Mouse (Mus musculus): ENCODE results near the gene Itgb6. TPM values are rescaled to one million over a fixed set of nuclear protein-coding genes. Genes with fewer than 3 reads are reported as not detected.

The Itgb6 gene
- polyA plus RNA-seq, 1 experiment from 2014 or later: 25.6 TPM

GRCm38 (mm10) chr2:60636910-60637761, 85.3 kb downstream of the Itgb6 start:
- WGBS: 42% methylated on average over 20 of the region's 20 CpGs
- Histone ChIP-seq H3K27ac (ENCODE audit: low read length) (no peak overlapping the region), H3K36me3 (ENCODE audit: insufficient read depth, low read length) (no peaks in the 10 kb centered on the region), H3K9ac (replicated peaks; ENCODE audit: low read length) (no peak overlapping the region), H3K4me3 (ENCODE audit: low read length) (no peak overlapping the region), H3K4me1 (ENCODE audit: insufficient read depth, low read length) (peaks cover 6% of the 10 kb centered on the region; the same call in 1 of the 2 replicates), H3K27me3 (ENCODE audit: insufficient read depth, low read length) (no peaks in the 10 kb centered on the region), H3K4me2 (replicated peaks; ENCODE audit: low read depth, low read length) (0 out of 2 replicates have a peak overlapping the region, but pooled peaks have one; percentile 4), H3K9me3 (ENCODE audit: low read length) (no peaks in the 10 kb centered on the region)
- ATAC-seq (ENCODE audit: low FRiP score, low TSS enrichment): peak; percentile 51; the same call in 1 of the 2 replicates

- no peak overlapping the region for H3K4me2 ChIP-seq (replicated peaks; ENCODE audit: low read depth, low read length)
- no peak overlapping the region for H3K27ac ChIP-seq (ENCODE audit: low read length)
- no peaks in the 10 kb centered on the region for H3K9me3 ChIP-seq (ENCODE audit: low read length)
- no peaks in the 10 kb centered on the region for H3K36me3 ChIP-seq (ENCODE audit: insufficient read depth, low read length)
- H3K27me3 ChIP-seq (ENCODE audit: insufficient read depth, low read length): no peaks in the 10 kb centered on the region
- no peak overlapping the region for H3K9ac ChIP-seq (replicated peaks; ENCODE audit: low read length)
- no peak for ATAC-seq (ENCODE audit: low FRiP score, low TSS enrichment)
- no peak overlapping the region for H3K4me3 ChIP-seq (ENCODE audit: low read length)
- WGBS: 48% methylated on average over 3 of the region's 3 CpGs
- peaks cover 6% of the 10 kb centered on the region; the same call in 1 of the 2 replicates for H3K4me1 ChIP-seq (ENCODE audit: insufficient read depth, low read length)
Observed at GRCm38 (mm10) chr2:60636481-60636880, 86.0 kb downstream of the Itgb6 start.

GRCm38 (mm10) chr2:60636038-60636437, 86.4 kb downstream of the Itgb6 start:
- WGBS: 39% methylated on average over 6 of the region's 6 CpGs
- ATAC-seq (ENCODE audit: low FRiP score, low TSS enrichment): no peak
- no peaks in the 10 kb centered on the region for H3K36me3 ChIP-seq (ENCODE audit: insufficient read depth, low read length)

GRCm38 (mm10) chr2:60632791-60633190, 89.7 kb downstream of the Itgb6 start:
- H3K4me1 ChIP-seq (ENCODE audit: insufficient read depth, low read length): peaks cover 6% of the 10 kb centered on the region; the same call in 1 of the 2 replicates
- no peaks in the 10 kb centered on the region for H3K36me3 ChIP-seq (ENCODE audit: insufficient read depth, low read length)
- H3K4me3 ChIP-seq (ENCODE audit: low read length): no peak overlapping the region
- no peak overlapping the region for H3K4me2 ChIP-seq (replicated peaks; ENCODE audit: low read depth, low read length)
- no peak for ATAC-seq (ENCODE audit: low FRiP score, low TSS enrichment)
- H3K9ac ChIP-seq (replicated peaks; ENCODE audit: low read length): no peak overlapping the region
- no peaks in the 10 kb centered on the region for H3K9me3 ChIP-seq (ENCODE audit: low read length)
- H3K27me3 ChIP-seq (ENCODE audit: insufficient read depth, low read length): no peaks in the 10 kb centered on the region
- 75% methylated on average over 2 of the region's 2 CpGs for whole genome bisulfite sequencing
- H3K27ac ChIP-seq (ENCODE audit: low read length): no peak overlapping the region

More at GRCm38 (mm10) chr2:60636038-60636437, 86.4 kb downstream of the Itgb6 start:
- Histone ChIP-seq H3K4me3 (ENCODE audit: low read length) (no peak overlapping the region), H3K4me2 (replicated peaks; ENCODE audit: low read depth, low read length) (no peak overlapping the region), H3K27me3 (ENCODE audit: insufficient read depth, low read length) (no peaks in the 10 kb centered on the region), H3K27ac (ENCODE audit: low read length) (no peak overlapping the region), H3K9me3 (ENCODE audit: low read length) (no peaks in the 10 kb centered on the region), H3K4me1 (ENCODE audit: insufficient read depth, low read length) (peaks cover 6% of the 10 kb centered on the region; the same call in 1 of the 2 replicates), H3K9ac (replicated peaks; ENCODE audit: low read length) (no peak overlapping the region)

GRCm38 (mm10) chr2:60630304-60630703, 92.1 kb downstream of the Itgb6 start:
- no peaks in the 10 kb centered on the region for H3K4me1 ChIP-seq (ENCODE audit: insufficient read depth, low read length)
- no peak overlapping the region for H3K4me3 ChIP-seq (ENCODE audit: low read length)
- 72% methylated on average over 2 of the region's 2 CpGs for WGBS
- H3K27ac ChIP-seq (ENCODE audit: low read length): no peak overlapping the region
- H3K4me2 ChIP-seq (replicated peaks; ENCODE audit: low read depth, low read length): no peak overlapping the region
- no peaks in the 10 kb centered on the region for H3K27me3 ChIP-seq (ENCODE audit: insufficient read depth, low read length)
- H3K36me3 ChIP-seq (ENCODE audit: insufficient read depth, low read length): no peaks in the 10 kb centered on the region
- no peak for ATAC-seq (ENCODE audit: low FRiP score, low TSS enrichment)
- H3K9ac ChIP-seq (replicated peaks; ENCODE audit: low read length): no peak overlapping the region
- H3K9me3 ChIP-seq (ENCODE audit: low read length): no peaks in the 10 kb centered on the region

GRCm38 (mm10) chr2:60627952-60628351, 94.5 kb downstream of the Itgb6 start:
- Histone ChIP-seq H3K4me1 (ENCODE audit: insufficient read depth, low read length) (no peaks in the 10 kb centered on the region), H3K36me3 (ENCODE audit: insufficient read depth, low read length) (no peaks in the 10 kb centered on the region), H3K27me3 (ENCODE audit: insufficient read depth, low read length) (no peaks in the 10 kb centered on the region), H3K9me3 (ENCODE audit: low read length) (no peaks in the 10 kb centered on the region), H3K9ac (replicated peaks; ENCODE audit: low read length) (no peak overlapping the region), H3K27ac (ENCODE audit: low read length) (no peak overlapping the region), H3K4me3 (ENCODE audit: low read length) (no peak overlapping the region), H3K4me2 (replicated peaks; ENCODE audit: low read depth, low read length) (no peak overlapping the region)
- WGBS: 81% methylated on average over 4 of the region's 4 CpGs
- ATAC-seq (ENCODE audit: low FRiP score, low TSS enrichment): no peak

GRCm38 (mm10) chr2:60627515-60627914, 94.9 kb downstream of the Itgb6 start:
- H3K9ac ChIP-seq (replicated peaks; ENCODE audit: low read length): no peak overlapping the region
- H3K4me3 ChIP-seq (ENCODE audit: low read length): no peak overlapping the region
- no peak overlapping the region for H3K4me2 ChIP-seq (replicated peaks; ENCODE audit: low read depth, low read length)
- H3K27ac ChIP-seq (ENCODE audit: low read length): no peak overlapping the region
- H3K9me3 ChIP-seq (ENCODE audit: low read length): no peaks in the 10 kb centered on the region
- H3K27me3 ChIP-seq (ENCODE audit: insufficient read depth, low read length): no peaks in the 10 kb centered on the region
- 87% methylated on average over 10 of the region's 10 CpGs for WGBS
- no peaks in the 10 kb centered on the region for H3K36me3 ChIP-seq (ENCODE audit: insufficient read depth, low read length)
- no peaks in the 10 kb centered on the region for H3K4me1 ChIP-seq (ENCODE audit: insufficient read depth, low read length)
- no peak for ATAC-seq (ENCODE audit: low FRiP score, low TSS enrichment)

GRCm38 (mm10) chr2:60625766-60626165, 96.7 kb downstream of the Itgb6 start:
- no peaks in the 10 kb centered on the region for H3K4me1 ChIP-seq (ENCODE audit: insufficient read depth, low read length)
- no peak overlapping the region for H3K4me3 ChIP-seq (ENCODE audit: low read length)
- H3K27me3 ChIP-seq (ENCODE audit: insufficient read depth, low read length): no peaks in the 10 kb centered on the region
- no peak overlapping the region for H3K27ac ChIP-seq (ENCODE audit: low read length)
- no peak overlapping the region for H3K9ac ChIP-seq (replicated peaks; ENCODE audit: low read length)
- H3K36me3 ChIP-seq (ENCODE audit: insufficient read depth, low read length): no peaks in the 10 kb centered on the region
- no peak overlapping the region for H3K4me2 ChIP-seq (replicated peaks; ENCODE audit: low read depth, low read length)
- ATAC-seq (ENCODE audit: low FRiP score, low TSS enrichment): no peak
- no peaks in the 10 kb centered on the region for H3K9me3 ChIP-seq (ENCODE audit: low read length)
- 55% methylated on average over 2 of the region's 2 CpGs for WGBS

- no peaks in the 10 kb centered on the region for H3K27me3 ChIP-seq (ENCODE audit: insufficient read depth, low read length)
- H3K4me3 ChIP-seq (ENCODE audit: low read length): no peak overlapping the region
- no peak overlapping the region for H3K27ac ChIP-seq (ENCODE audit: low read length)
- WGBS: 68% methylated on average over 7 of the region's 7 CpGs
- H3K9me3 ChIP-seq (ENCODE audit: low read length): no peaks in the 10 kb centered on the region
- ATAC-seq (ENCODE audit: low FRiP score, low TSS enrichment): no peak
- H3K4me2 ChIP-seq (replicated peaks; ENCODE audit: low read depth, low read length): no peak overlapping the region
- no peak overlapping the region for H3K9ac ChIP-seq (replicated peaks; ENCODE audit: low read length)
- H3K36me3 ChIP-seq (ENCODE audit: insufficient read depth, low read length): no peaks in the 10 kb centered on the region
- no peaks in the 10 kb centered on the region for H3K4me1 ChIP-seq (ENCODE audit: insufficient read depth, low read length)
Observed at GRCm38 (mm10) chr2:60622161-60622560, 100.3 kb downstream of the Itgb6 start.

GRCm38 (mm10) chr2:60614758-60615157, 107.7 kb downstream of the Itgb6 start:
- Histone ChIP-seq H3K4me2 (replicated peaks; ENCODE audit: low read depth, low read length) (no peak overlapping the region), H3K9me3 (ENCODE audit: low read length) (no peaks in the 10 kb centered on the region), H3K27ac (ENCODE audit: low read length) (no peak overlapping the region), H3K9ac (replicated peaks; ENCODE audit: low read length) (no peak overlapping the region), H3K4me3 (ENCODE audit: low read length) (no peak overlapping the region), H3K36me3 (ENCODE audit: insufficient read depth, low read length) (no peaks in the 10 kb centered on the region), H3K4me1 (ENCODE audit: insufficient read depth, low read length) (no peaks in the 10 kb centered on the region), H3K27me3 (ENCODE audit: insufficient read depth, low read length) (no peaks in the 10 kb centered on the region)
- no peak for ATAC-seq (ENCODE audit: low FRiP score, low TSS enrichment)
- 89% methylated on average over 7 of the region's 7 CpGs for WGBS

Data from kidney, embryonic 16.5 days (tissue).